Comparison of ENCODE assay signal across 26 mouse cellular contexts in genomic region chr1:146967993-146968392, GRCm38 (mm10).
"Had no signal": no experiment of that assay in that cellular context is flagged by ENCODE, and none has a peak within 500 bp of the region (broad histone marks: within the 10 kb centered on the region; RNA-seq: fewer than 3 reads in every experiment).

No protein-coding gene starts in this region.

- H3K36me3 ChIP-seq: heart, embryonic 10.5 days; heart, embryonic 12.5 days; hindbrain, embryonic 10.5 days; hindbrain, embryonic 12.5 days; intestine, embryonic 15.5 days; kidney, embryonic 15.5 days; limb, embryonic 10.5 days; limb, embryonic 12.5 days had no signal

- H3K4me3 ChIP-seq: heart, embryonic 10.5 days; heart, embryonic 12.5 days; hindbrain, embryonic 10.5 days; hindbrain, embryonic 12.5 days; intestine, embryonic 15.5 days; kidney, embryonic 15.5 days; left cerebral cortex, adult 2 months; limb, embryonic 10.5 days; limb, embryonic 12.5 days had no signal

- H3K4me2 ChIP-seq: heart, embryonic 12.5 days; hindbrain, embryonic 12.5 days; hindbrain, embryonic 14.5 days; intestine, embryonic 15.5 days; kidney, embryonic 15.5 days; limb, embryonic 12.5 days had no signal

- ATAC-seq: hindbrain, embryonic 16.5 days; inflammation-experienced regulatory T-cells, adult 6 months; intestine, embryonic 15.5 days; intestine, postnatal 0 days had no signal

- H3K27ac ChIP-seq: heart, embryonic 10.5 days; hindbrain, embryonic 10.5 days; hindbrain, embryonic 12.5 days; hindbrain, embryonic 14.5 days; intestine, embryonic 15.5 days; kidney, embryonic 15.5 days; kidney, postnatal 0 days; left cerebral cortex, adult 2 months; limb, embryonic 10.5 days; limb, embryonic 12.5 days had no signal

- H3K27me3 ChIP-seq: heart, embryonic 12.5 days; hindbrain, embryonic 12.5 days; intestine, embryonic 15.5 days; kidney, embryonic 15.5 days; limb, embryonic 12.5 days had no signal

- H3K4me1 ChIP-seq: heart, embryonic 10.5 days; heart, embryonic 12.5 days; hindbrain, embryonic 10.5 days; hindbrain, embryonic 12.5 days; intestine, embryonic 15.5 days; kidney, embryonic 15.5 days; limb, embryonic 10.5 days; limb, embryonic 12.5 days had no signal

- H3K9ac ChIP-seq: heart, embryonic 12.5 days; hindbrain, embryonic 12.5 days; hindbrain, embryonic 14.5 days; intestine, embryonic 15.5 days; kidney, embryonic 15.5 days; limb, embryonic 12.5 days had no signal

- DNase-seq: gastrocnemius, postnatal 14 days; gastrocnemius, postnatal 36 days; heart, adult 18-20 months; heart, postnatal 10 days; heart, postnatal 4 days; kidney, adult 18-20 months; kidney, adult 8-10 months; kidney, postnatal 14 days; kidney, postnatal 36 days; layer of hippocampus, adult 9-11 months; layer of hippocampus, postnatal 36 days; liver had no signal

- H3K9me3 ChIP-seq: heart, embryonic 10.5 days; heart, embryonic 12.5 days; hindbrain, embryonic 10.5 days; hindbrain, embryonic 12.5 days; intestine, embryonic 15.5 days; kidney, embryonic 15.5 days; limb, embryonic 10.5 days; limb, embryonic 12.5 days had no signal
